Mouse (Mus musculus) hindbrain, embryonic 11.5 days (tissue): Measurements from ENCODE around the gene Fli1. TPM values are rescaled to one million over a fixed set of nuclear protein-coding genes. Genes with fewer than 3 reads are reported as not detected.

ENCODE experiments used
- ATAC-seq: fragments of 200-750 bp; cut with Nextera tagmentation; 2 replicates; pipeline ENCODE4 v1.8.0; 2017; ENCODE audit warnings: mild to moderate bottlenecking, moderate TSS enrichment, moderate library complexity; ENCODE audit not compliant: low FRiP score
- DNase-seq: peaks from one replicate; pipeline ENCODE4 v3.0.0-alpha.2; 2015; ENCODE audit warnings: low spot score
- H3K27ac ChIP-seq: fragments of 300-500 bp; sonication (generic); 2 replicates; pipeline ENCODE4 v1.5.1; 2014; ENCODE audit warnings: mild to moderate bottlenecking, low read depth, low read length
- H3K27me3 ChIP-seq: fragments of 300-500 bp; sonication (generic); 2 replicates; pipeline ENCODE4 v1.6.1; 2014; ENCODE audit warnings: mild to moderate bottlenecking, low read length, moderate library complexity, mixed read lengths; ENCODE audit not compliant: control insufficient read depth, insufficient read depth
- H3K36me3 ChIP-seq: fragments of 300-500 bp; sonication (generic); 2 replicates; pipeline ENCODE4 v1.6.1; 2014; ENCODE audit warnings: mild to moderate bottlenecking, low read length, moderate library complexity, mixed read lengths; ENCODE audit not compliant: control insufficient read depth, insufficient read depth
- H3K4me1 ChIP-seq: fragments of 300-500 bp; sonication (generic); replicated peaks from 2 replicates; pipeline ENCODE4 v1.6.1; 2014; ENCODE audit warnings: low read length, mixed read lengths; ENCODE audit not compliant: control insufficient read depth, insufficient read depth
- H3K4me2 ChIP-seq: fragments of 300-500 bp; sonication (generic); replicated peaks from 2 replicates; pipeline ENCODE4 v1.6.1; 2014; ENCODE audit warnings: mild to moderate bottlenecking, low read depth, low read length
- H3K4me3 ChIP-seq: fragments of 300-500 bp; sonication (generic); 2 replicates; pipeline ENCODE4 v1.5.1; 2014; ENCODE audit warnings: low read depth, low read length
- H3K9ac ChIP-seq: fragments of 300-500 bp; sonication (generic); 2 replicates; pipeline ENCODE4 v1.6.1; 2014; ENCODE audit warnings: low read depth, low read length
- H3K9me3 ChIP-seq: fragments of 300-500 bp; sonication (generic); 2 replicates; pipeline ENCODE4 v1.6.1; 2016; ENCODE audit warnings: low read length; ENCODE audit not compliant: control insufficient read depth
- WGBS: fragments of 180-500 bp; shearing (Covaris S2); extraction: QIAGEN DNeasy Blood & Tissue Kit; methylation state at CpG from one replicate; pipeline ENCODE4 v1.1.7; 2014; 5-methylcytosine and 5-hydroxymethylcytosine counted together
- polyA plus RNA-seq: library from polyadenylated mRNA; unstranded; fragments of >200 nt; fragmentation: Nextera tagmentation; extraction: Ambion mirVana; gene quantifications from 2 replicates; pipeline ENCODE4 v1.2.1, GENCODE M21; 2014

Gene Fli1
- 18.6 and 22.2 TPM in 2 replicates for polyA plus RNA-seq

GRCm38 (mm10) chr9:32542212-32543039, at the start of gene Fli1:
Fli1 (minus strand) TSS chr9:32542861.
- under 1% methylated on average over 41 of the region's 41 CpGs for WGBS
- H3K36me3 ChIP-seq, result no peaks in the 10 kb centered on the region
- no peak for ATAC-seq
- H3K9me3 ChIP-seq, result no peaks in the 10 kb centered on the region
- H3K4me1 ChIP-seq, result peaks cover 16% of the 10 kb centered on the region; the same call in 1 of the 2 replicates
- H3K27me3 ChIP-seq, result peaks cover 76% of the 10 kb centered on the region
- H3K9ac ChIP-seq, result peak within 1 kb of the TSS; percentile 32
- H3K4me2 ChIP-seq, result peak within 1 kb of the TSS; percentile 98
- H3K4me3 ChIP-seq, result peak within 1 kb of the TSS; percentile 62
- H3K27ac ChIP-seq, result peak within 1 kb of the TSS; percentile 65
- peak; percentile 64 for DNase-seq

GRCm38 (mm10) chr9:32591732-32592582, 49.3 kb upstream of the Fli1 start:
- Histone ChIP-seq H3K36me3 (no peaks in the 10 kb centered on the region), H3K27me3 (peaks cover 8% of the 10 kb centered on the region; the same call in 1 of the 2 replicates), H3K4me1 (peaks cover 5% of the 10 kb centered on the region; the same call in 1 of the 2 replicates), H3K4me2 (peak overlapping the region; percentile 11; the same call in 1 of the 2 replicates), H3K27ac (no peak overlapping the region), H3K4me3 (no peak overlapping the region), H3K9me3 (no peaks in the 10 kb centered on the region), H3K9ac (no peak overlapping the region)
- DNase-seq (peak; percentile 86), ATAC-seq (peak; percentile 66)
- WGBS, result 11% methylated on average over 14 of the region's 14 CpGs

- Histone ChIP-seq H3K27me3 (peaks cover 8% of the 10 kb centered on the region; the same call in 1 of the 2 replicates), H3K36me3 (no peaks in the 10 kb centered on the region), H3K4me2 (no peak overlapping the region), H3K4me1 (peaks cover 5% of the 10 kb centered on the region; the same call in 1 of the 2 replicates), H3K4me3 (no peak overlapping the region), H3K9ac (no peak overlapping the region), H3K9me3 (no peaks in the 10 kb centered on the region), H3K27ac (no peak overlapping the region)
- DNase-seq (no peak), ATAC-seq (no peak)
- 46% methylated on average over 5 of the region's 5 CpGs for WGBS
These were observed 47.9 kb upstream of the Fli1 start for GRCm38 (mm10) chr9:32590571-32590970.

GRCm38 (mm10) chr9:32589900-32590299, 47.2 kb upstream of the Fli1 start:
- Histone ChIP-seq H3K27me3 (peaks cover 8% of the 10 kb centered on the region; the same call in 1 of the 2 replicates), H3K36me3 (no peaks in the 10 kb centered on the region), H3K27ac (no peak overlapping the region), H3K4me3 (no peak overlapping the region), H3K9ac (no peak overlapping the region), H3K9me3 (no peaks in the 10 kb centered on the region), H3K4me1 (peaks cover 5% of the 10 kb centered on the region; the same call in 1 of the 2 replicates), H3K4me2 (no peak overlapping the region)
- ATAC-seq (peak; percentile 66), DNase-seq (peak; percentile 93)
- WGBS, result 6% methylated on average over 8 of the region's 8 CpGs

GRCm38 (mm10) chr9:32585357-32585756, 42.7 kb upstream of the Fli1 start:
- Histone ChIP-seq H3K9ac (no peak overlapping the region), H3K27ac (no peak overlapping the region), H3K4me3 (no peak overlapping the region), H3K4me1 (no peaks in the 10 kb centered on the region), H3K36me3 (no peaks in the 10 kb centered on the region), H3K27me3 (no peaks in the 10 kb centered on the region), H3K4me2 (no peak overlapping the region), H3K9me3 (no peaks in the 10 kb centered on the region)
- 51% methylated on average over 7 of the region's 7 CpGs for WGBS
- ATAC-seq (0 out of 2 replicates have a peak, but pooled peaks have one; percentile 54), DNase-seq (no peak)

- DNase-seq, result no peak
- WGBS, result 86% methylated on average over 6 of the region's 6 CpGs
These were observed 41.2 kb upstream of the Fli1 start for GRCm38 (mm10) chr9:32583905-32584304.

GRCm38 (mm10) chr9:32581851-32582573, 39.4 kb upstream of the Fli1 start:
- 83% methylated on average over 11 of the region's 11 CpGs for WGBS
- no peak for ATAC-seq

More at GRCm38 (mm10) chr9:32583905-32584304, 41.2 kb upstream of the Fli1 start:
- no peaks in the 10 kb centered on the region for H3K9me3 ChIP-seq
- H3K27ac ChIP-seq, result no peak overlapping the region
- no peak overlapping the region for H3K9ac ChIP-seq
- no peaks in the 10 kb centered on the region for H3K27me3 ChIP-seq
- no peaks in the 10 kb centered on the region for H3K4me1 ChIP-seq
- ATAC-seq, result no peak
- H3K4me2 ChIP-seq, result no peak overlapping the region
- H3K4me3 ChIP-seq, result no peak overlapping the region
- H3K36me3 ChIP-seq, result no peaks in the 10 kb centered on the region

GRCm38 (mm10) chr9:32578411-32578810, 35.8 kb upstream of the Fli1 start:
- Histone ChIP-seq H3K36me3 (no peaks in the 10 kb centered on the region), H3K9me3 (no peaks in the 10 kb centered on the region), H3K27ac (no peak overlapping the region), H3K4me2 (no peak overlapping the region), H3K4me1 (no peaks in the 10 kb centered on the region), H3K27me3 (no peaks in the 10 kb centered on the region), H3K4me3 (no peak overlapping the region), H3K9ac (no peak overlapping the region)
- ATAC-seq (no peak), DNase-seq (no peak)
- 85% methylated on average over 2 of the region's 2 CpGs for WGBS

More at GRCm38 (mm10) chr9:32581851-32582573, 39.4 kb upstream of the Fli1 start:
- H3K9ac ChIP-seq, result no peak overlapping the region
- no peak overlapping the region for H3K4me3 ChIP-seq
- no peak overlapping the region for H3K27ac ChIP-seq
- no peak overlapping the region for H3K4me2 ChIP-seq
- H3K27me3 ChIP-seq, result no peaks in the 10 kb centered on the region
- H3K9me3 ChIP-seq, result no peaks in the 10 kb centered on the region
- no peaks in the 10 kb centered on the region for H3K4me1 ChIP-seq
- H3K36me3 ChIP-seq, result no peaks in the 10 kb centered on the region
- no peak for DNase-seq
